Mouse (Mus musculus): ENCODE results near the gene 2210408I21Rik.

The 2210408I21Rik gene

DNA sequence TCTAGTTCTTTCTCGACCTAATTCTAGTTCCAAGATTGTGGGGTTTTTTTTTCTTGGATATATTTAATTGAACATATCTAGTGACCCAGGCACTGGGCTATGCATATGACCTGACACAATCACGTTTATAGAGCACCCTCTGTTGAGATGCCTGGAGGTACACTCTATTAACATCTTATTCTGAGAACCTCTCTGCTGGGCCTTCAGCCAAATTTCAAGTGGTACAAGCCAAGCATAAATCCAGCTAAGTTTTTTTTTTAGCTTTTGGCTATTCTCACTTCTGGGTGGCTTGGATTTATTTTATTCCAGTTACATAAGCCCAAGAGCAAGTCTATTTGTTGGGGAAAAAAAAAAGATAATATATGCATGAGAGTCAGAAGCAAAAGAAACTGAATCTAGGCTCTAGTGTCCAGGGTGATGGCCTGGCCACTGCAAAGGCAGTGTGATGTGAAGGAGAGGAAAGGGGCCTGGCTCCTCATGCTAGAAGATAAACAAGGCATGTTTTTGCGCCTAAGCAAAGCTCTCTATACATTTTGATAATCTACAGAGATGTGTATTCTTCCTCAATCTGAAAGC lies 139.9 kb downstream of the 2210408I21Rik start:
- DNase-seq (ENCODE audit: low read depth, low spot score) = no peak

DNA sequence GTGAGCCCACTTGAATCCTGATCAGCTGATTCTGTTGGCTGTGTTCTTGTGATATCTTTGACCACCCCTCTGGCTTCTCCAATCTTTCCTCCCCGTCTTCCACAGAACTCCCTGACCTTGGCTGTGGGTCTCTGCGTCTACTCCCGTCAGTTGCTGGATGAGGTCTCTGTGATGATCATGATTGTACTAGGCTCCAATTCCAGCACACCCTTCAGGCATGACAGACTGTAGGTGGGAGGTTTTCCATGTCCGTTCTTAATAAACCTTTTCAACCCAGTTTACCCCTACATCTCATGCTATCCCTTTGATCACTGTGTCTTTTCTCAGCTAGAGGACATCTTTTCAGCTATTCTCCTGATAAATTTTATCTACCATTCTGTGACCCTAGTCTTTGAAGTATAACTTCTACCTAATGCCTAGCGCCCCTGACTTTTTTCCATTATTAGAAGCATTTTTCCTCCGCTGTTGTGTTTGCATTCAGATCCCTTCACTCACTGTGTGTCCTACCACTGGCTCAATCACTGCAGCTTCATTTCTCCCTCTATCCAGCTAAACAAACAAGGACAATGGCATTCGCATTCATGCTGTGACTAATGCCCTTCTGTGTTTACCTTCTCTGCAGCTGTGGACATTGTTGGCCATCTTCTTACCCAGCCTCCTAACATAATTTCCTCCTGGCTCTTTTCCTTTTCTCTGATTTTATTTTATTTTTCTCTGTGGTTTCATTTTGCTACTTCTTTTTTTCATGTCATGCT lies 143.5 kb downstream of the 2210408I21Rik start:
- DNase-seq (ENCODE audit: low read depth, low spot score) = no peak

DNA sequence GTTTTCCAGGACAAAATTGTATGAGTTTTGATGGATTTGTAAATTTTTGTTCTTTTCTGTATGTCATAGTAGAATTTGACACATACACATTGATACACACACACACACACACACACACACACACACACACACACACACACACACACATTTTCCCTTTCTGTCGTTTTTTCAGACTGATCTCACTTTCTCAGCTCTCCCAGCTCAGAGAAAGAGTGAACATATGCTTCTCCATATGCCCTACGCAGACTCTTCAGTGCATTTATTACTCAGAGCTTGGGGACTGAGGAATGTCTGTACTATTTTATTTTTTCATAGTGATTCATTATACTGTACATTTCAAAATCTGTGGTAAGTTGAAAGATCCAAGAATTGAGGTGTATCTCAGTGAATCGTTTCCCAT lies 160.2 kb downstream of the 2210408I21Rik start:
- DNase-seq (ENCODE audit: low read depth, low spot score) = no peak

DNA sequence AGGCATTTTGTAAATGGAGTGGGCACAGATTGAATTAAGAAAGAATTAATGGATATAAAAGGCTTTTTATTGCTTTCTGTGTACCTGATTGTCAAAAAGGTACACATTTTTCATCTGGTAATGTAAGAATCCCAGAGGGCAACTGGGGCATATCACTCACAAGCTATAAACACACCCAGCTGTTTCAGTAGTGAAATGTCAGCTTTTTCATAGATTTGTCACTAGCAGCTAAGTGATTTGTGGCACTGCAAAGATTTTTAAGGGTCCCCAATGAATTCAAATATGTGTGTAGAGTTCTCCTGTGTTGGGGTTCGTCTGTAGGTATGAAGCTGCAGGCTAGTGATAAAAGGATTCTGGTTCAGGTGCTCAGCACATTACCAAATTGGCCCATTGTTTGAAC lies 188.8 kb downstream of the 2210408I21Rik start:
- no peak for DNase-seq (ENCODE audit: low read depth, low spot score)

DNA sequence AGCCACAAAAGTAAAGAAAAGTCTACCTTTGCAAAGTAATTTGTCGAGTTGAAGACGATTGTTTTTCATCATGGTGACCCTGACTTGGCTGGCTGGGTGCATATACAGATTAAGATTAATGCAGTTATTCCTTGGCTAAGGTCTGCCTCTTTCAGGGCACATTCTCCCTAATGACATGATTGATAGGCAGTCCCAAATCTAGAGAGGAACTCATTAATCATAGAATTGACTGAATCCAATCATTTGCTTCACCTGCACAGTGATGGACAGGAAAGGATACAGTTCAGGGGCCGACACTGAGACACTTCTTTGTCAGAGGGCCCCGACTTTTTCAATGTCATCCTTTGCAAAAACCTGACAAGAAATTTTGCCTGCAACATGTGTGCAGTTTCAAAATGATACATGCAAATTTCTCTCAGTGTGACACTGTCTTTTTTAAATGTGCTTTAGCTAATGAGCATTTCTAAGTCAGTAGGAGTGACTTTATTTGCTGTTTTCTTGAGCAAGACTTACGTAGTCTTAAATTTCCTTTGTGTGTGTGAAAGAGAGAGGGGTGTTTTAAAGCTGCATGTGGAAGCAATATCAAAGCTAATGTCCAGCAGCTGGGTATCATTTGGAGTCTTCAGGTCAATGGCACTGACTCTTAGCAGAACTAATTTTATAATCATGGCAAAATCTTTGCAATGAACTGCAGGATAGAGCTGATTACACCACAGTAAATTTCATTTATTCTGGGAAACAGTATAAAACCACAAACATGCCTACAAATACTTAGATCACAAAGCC lies 191.0 kb downstream of the 2210408I21Rik start:
- DNase-seq (ENCODE audit: low read depth, low spot score) = no peak

DNA sequence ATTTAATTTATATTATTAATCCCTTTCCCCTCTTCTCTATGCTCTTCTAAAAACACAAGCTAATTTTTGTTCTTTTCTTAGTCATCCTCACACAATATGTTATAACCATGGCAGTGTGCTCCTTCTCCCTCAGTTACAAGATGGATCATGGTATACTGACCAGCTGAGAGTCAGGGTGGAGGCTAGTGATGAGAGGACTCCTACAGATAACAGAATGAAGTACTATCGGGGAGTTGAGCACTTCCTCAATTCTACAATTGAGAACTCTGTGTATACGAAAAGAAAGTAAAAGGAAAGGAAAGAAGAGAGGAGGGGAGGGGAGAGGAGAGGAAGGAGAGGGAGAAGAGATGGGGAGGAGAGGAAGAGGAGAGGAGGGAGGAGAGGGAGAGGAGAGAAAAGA lies 206.8 kb downstream of the 2210408I21Rik start:
- DNase-seq (ENCODE audit: low read depth, low spot score) = no peak

DNA sequence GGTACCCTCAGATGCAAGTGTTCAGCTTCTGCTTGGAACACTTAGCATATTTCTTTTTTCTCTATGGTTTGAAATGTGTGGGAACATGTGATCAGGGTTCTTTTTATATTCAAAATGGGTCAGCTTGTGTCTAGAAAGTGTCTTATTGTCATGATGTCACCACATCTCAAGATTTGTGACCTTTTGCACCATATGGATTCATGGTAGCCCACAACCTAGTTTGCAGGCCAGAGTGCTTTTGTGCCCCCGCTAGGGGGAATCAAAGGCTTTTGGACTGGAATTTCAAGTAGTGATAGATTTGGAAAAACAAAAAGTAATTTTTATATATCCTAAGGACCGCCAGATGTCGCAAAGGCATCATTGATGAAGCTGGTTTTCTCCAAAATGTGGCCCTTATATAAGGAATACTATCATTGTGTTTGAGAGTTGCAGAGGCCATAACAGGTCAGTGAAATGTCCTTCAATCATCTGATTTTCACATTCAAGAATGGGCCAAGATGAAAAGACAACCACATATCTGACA lies 250.2 kb downstream of the 2210408I21Rik start:
- no peak for DNase-seq (ENCODE audit: low read depth, low spot score)

DNA sequence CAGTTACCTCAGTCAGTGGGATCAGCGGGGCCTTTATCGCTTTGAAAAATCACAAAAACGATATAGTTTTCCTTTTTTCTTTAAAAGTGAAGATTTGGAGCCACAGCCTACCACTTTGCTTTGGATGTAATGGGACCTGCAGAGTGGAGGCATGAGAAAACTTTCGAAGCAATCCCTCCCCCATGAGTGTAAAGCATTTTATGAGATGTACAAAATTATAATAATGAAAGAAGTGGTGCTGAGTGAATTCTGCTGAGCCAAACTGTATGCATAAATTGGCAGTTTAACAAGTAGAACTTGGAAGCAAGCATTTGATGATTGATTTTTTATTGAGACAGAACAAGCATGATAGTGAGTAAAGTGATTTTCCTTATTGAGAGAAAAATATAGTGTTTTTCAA lies 250.7 kb downstream of the 2210408I21Rik start:
- DNase-seq (ENCODE audit: low read depth, low spot score) = no peak

DNA sequence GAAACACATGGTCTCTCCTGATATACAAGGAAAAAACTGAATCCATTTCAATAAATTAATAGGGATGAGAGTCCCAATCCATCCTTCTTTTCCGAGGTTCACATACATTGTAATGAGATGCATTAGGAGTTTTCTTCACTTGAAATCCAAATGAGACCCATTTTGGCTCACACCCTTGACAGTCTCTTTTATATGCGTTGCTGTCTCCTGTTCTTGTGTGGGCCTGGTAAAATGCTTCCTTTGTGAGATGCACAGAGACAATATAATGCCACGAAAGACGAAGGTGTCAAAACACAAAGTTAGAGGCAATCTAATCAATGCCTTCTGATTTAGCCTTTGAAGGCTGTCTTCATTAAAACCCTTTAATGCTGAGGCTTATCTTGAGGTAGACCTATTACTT lies 252.8 kb downstream of the 2210408I21Rik start:
- no peak for DNase-seq (ENCODE audit: low read depth, low spot score)

DNA sequence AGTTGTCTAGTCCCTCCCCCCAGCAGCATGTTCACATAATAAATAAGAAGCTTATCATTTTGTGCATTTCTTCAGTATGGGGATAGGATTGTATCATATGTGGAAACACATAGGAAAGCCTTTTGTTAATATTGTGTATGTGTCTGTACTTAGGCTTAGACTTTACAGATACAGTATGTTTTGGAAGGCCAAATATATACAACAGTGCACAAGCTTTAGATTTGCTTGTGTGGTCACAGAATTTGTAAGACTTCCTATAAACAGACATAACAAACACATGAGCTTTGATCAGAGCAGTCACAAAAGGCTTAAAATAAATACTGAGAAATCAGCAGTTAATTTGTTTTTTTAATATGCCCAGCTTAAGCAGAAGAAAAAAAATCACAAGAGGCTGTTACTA lies 253.9 kb downstream of the 2210408I21Rik start:
- no peak for DNase-seq (ENCODE audit: low read depth, low spot score)

DNA sequence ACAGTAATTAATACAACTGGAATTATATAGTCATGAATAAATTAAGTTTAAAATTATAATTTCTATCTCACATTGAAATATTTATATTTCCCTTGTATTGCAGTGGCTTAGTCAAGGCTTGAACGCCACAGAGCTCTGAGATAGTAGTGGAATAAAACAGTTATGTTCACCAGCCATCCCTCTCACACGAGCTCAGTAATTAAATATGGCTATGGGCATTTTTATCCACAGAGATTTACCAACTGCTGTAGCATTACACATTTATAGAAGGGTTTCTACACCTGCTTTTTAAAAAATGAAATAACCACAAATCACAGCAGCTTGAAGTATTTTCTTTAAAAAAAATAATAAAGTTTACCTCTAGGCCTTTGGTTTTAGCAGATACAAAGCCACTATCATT lies 261.0 kb downstream of the 2210408I21Rik start:
- no peak for DNase-seq (ENCODE audit: low read depth, low spot score)

DNA sequence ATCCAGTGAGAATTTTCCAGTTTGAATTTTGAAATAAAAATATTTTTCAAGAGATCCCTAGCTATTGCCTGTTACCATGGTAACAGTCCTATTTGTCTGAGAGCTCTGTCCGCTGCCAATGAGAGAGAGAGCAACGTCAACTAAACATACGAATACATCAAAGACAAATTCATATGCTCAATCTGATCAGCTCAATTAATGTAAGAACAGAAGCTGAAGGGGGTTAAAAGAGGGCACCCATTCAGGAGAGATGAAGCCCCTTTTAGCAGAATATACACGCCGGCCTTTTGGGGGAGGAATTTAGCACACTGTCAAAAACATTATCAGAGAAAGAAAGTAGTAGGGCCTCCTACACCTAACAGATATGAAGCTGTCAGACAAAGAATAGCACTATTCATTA lies 261.6 kb downstream of the 2210408I21Rik start:
- DNase-seq (ENCODE audit: low read depth, low spot score) = no peak

DNA sequence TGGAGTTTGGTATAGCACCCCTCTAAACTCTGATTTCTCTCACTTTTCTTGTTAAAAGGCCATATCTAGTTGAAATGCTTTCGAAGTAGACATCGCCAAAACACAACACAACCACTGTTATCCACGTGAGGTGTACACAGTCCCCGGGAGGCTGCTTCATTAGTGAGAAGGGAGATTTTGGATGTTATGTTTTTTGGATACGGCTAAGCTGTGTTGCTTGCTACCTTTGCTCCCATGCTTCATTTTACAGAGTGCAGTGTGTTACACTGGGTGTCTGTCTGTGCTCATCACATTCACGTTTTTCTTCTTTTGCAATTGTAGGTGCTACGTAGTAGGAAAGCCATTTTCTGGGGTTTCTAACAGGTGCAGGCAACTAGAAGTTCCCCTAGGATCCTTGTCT lies 262.3 kb downstream of the 2210408I21Rik start:
- no peak for DNase-seq (ENCODE audit: low read depth, low spot score)

DNA sequence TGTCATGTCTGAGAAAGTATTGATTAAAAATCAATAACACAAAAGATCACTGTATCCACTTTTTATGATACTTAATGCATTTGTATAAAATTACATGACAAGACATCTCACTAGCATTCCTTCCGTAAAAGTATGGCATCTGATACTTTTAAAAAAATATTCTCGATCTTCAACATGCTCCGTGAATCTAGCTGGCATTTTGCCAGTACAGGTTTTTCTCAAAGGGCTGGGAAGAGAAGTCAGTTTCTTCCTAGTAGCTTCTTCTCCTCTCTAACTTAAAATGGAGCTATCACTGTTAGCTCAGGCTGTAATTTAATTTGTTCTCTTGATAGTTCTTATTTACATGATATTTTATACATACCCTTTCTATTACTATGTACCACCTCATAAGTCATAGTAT lies 263.1 kb downstream of the 2210408I21Rik start:
- DNase-seq (ENCODE audit: low read depth, low spot score) = no peak

DNA sequence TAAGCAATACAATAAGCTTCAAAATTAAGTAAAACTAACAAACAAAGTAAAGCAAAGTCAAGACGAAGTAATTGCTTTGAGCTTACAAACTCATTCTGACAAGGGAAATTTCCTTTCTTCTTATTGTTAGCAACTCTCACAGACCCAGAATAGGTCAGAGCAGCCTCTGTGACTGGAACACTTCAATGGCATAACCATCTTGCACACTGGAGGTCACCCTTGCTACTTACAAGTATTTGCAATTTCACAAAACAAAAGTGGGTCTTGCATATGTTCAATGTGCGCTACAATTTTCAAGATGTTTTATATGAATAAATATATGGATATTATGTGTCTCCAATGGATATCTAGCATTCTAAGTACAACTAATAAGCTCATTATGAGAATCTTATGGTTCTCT lies 265.4 kb downstream of the 2210408I21Rik start:
- DNase-seq (ENCODE audit: low read depth, low spot score) = no peak

DNA sequence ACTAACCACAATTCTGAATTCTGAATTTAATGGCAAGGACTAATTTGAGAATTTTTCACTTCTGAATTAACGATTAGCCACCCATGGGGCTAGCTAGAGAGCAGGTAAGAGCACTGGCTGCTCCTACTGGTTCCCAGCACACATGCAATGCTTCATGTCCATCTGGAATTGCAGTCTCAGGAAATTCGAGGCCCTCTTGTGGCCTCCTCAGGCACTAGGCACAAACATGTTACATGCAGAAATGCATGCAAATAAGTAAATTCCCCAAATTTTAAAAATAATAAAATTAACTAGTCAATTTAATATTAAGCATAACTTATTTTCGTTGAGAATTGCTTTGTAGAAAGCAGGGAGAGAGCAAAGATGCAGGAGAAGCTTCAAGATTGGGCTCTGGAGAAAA lies 273.2 kb downstream of the 2210408I21Rik start:
- no peak for DNase-seq (ENCODE audit: low read depth, low spot score)

DNA sequence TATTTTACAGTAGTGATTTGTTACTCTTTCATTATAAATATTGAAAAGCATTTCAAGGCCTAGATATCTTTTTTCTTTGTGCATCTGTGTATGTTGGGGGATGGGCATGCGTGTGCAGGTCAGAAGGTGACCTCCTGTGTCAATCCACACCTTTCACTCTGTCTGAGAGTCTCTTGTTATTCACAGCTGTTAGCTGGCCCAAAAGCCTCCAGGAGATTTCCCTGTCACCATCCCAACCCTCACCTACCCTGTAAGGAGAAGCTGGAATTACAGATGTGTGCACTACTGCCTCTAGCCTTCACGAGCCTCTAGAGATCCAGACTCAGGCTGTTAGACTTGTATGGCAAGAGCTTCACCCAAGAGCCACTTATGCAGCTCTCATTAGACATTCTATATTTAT lies 274.5 kb downstream of the 2210408I21Rik start:
- no peak for DNase-seq (ENCODE audit: low read depth, low spot score)

DNA sequence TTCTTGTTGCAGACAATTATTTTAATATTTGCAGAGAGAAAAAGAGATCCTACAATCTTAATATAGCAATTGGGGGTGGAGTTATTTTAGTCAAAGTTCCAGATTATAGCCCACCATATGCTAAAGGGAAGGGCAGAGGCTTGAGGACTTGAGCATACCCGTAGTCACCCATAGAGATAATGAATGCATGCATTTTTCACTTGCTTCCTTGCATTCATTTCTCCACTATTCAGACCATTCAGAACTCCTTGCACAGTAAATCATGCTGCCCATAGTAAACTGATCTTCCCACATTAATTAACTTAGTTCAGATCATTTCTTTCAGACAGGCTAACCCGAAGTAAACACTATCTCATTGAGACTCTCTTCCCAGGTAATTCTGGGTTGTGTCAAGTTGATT lies 277.5 kb downstream of the 2210408I21Rik start:
- DNase-seq (ENCODE audit: low read depth, low spot score) = no peak

DNA sequence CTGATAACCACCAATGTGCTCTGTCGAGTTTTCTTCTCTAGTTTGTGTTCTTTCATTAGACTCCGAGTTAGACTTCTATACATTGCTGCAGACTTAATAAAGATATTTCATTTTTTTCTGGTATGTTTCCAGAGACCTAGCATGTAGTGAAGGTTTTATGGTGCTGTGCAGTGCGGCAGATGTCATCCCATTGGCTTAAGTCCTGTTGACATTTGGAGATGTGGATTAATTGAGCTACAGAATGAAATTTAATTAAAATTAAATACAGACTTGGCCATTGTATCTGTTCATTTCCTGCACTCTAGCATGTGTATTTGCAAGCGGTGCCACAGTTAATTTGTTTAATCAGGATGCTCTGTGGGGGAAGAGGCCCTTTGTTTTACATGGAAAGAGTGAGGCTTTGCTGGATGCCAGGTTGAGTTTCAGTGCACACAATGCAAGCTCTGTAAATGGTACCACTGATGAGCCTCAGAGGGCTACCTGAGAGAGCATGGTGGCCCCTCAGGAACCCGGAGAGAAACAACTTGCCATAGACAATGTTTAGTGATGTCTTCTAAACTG lies 314.7 kb downstream of the 2210408I21Rik start:
- no peak for DNase-seq (ENCODE audit: low read depth, low spot score)

DNA sequence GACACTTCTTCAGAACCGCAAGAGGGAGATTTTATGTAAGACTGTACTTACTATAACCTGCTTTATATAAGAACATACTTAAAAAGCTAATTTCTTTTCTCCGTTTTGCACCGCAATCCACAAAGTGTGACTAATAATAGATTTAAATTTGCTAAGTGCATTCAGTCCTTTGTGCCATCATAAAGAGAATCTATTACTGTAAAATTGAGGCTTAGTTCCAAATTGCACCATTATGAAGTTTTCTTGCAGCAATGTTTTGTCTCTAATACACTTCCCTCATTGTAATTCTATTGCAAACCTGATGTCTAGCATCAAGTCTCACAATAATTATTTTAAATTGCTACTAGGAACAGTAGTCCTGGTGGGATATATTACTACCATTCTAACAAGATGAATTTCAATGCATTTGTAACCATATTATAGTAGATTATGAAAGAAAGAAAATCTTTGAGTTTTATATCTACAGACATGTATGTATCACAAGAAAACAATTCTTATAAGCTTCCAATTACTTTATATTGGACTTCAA lies 334.8 kb downstream of the 2210408I21Rik start:
- no peak for DNase-seq (ENCODE audit: low read depth, low spot score)

DNA sequence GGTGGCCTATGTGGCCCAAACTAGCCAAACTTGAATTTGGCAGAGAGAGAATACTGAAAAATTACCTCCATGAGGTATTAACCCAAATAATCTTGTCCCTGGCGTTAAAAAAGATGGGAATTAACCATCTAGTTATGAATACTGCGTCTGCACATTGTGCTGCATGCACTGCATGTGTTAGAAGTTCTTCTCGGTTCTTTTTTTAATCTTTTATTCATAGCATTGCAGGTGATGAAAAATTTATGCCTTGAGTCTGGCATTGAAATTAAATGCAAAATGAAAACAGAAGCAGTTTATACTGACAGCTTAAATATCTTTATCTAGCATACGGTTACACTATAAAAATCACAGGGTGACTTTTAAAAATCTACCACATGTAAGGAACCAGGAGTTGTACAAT lies 341.1 kb downstream of the 2210408I21Rik start:
- DNase-seq (ENCODE audit: low read depth, low spot score) = no peak
